Mouse (Mus musculus) testis, adult 2 months (tissue): ENCODE measurements around the gene Srp9. TPM values are rescaled to one million over a fixed set of nuclear protein-coding genes. Genes with fewer than 3 reads are reported as not detected.

Experiments used
- H3K27ac ChIP-seq: fragments of 200-500 bp; 2 replicates; pipeline ENCODE4 v1.5.1; 2012; ENCODE audit warnings: low read depth, low read length; ENCODE audit not compliant: control insufficient read depth, insufficient read depth
- H3K27me3 ChIP-seq: fragments of 200-500 bp; 2 replicates; pipeline ENCODE4 v1.6.1; 2012; ENCODE audit warnings: mild to moderate bottlenecking, low read length, moderate library complexity; ENCODE audit not compliant: control insufficient read depth, insufficient read depth
- H3K36me3 ChIP-seq: fragments of 200-500 bp; 2 replicates; pipeline ENCODE4 v1.6.1; 2012; ENCODE audit warnings: mild to moderate bottlenecking, low read length; ENCODE audit not compliant: control insufficient read depth, insufficient read depth
- H3K4me1 ChIP-seq: fragments of 200-500 bp; 2 replicates; pipeline ENCODE4 v1.6.1; 2012; ENCODE audit warnings: low read length; ENCODE audit not compliant: control insufficient read depth, insufficient read depth
- H3K4me3 ChIP-seq: fragments of 200-500 bp; 2 replicates; pipeline ENCODE4 v1.5.1; 2012; ENCODE audit warnings: low read depth, mild to moderate bottlenecking, low read length, moderate library complexity, mixed read lengths; ENCODE audit not compliant: control insufficient read depth
- CTCF ChIP-seq: fragments of 200-500 bp; IDR thresholded peaks from 2 replicates; pipeline ENCODE4 v1.5.1; 2012; ENCODE audit warnings: low read depth, mild to moderate bottlenecking, inconsistent platforms, low read length, moderate library complexity; ENCODE audit not compliant: control insufficient read depth, insufficient read depth, insufficient replicate concordance
- POLR2A ChIP-seq: fragments of 200-500 bp; IDR thresholded peaks from 2 replicates; pipeline ENCODE4 v1.6.1; 2012; ENCODE audit warnings: low read depth, mild to moderate bottlenecking, inconsistent platforms, low read length, moderate library complexity; ENCODE audit not compliant: control insufficient read depth
- polyA plus RNA-seq: library from polyadenylated mRNA; depleted of rRNA; stranded (reverse); fragments of >200 nt; gene quantifications from 2 replicates; pipeline ENCODE4 v1.2.3, GENCODE M21; 2012

Gene Srp9
- polyA plus RNA-seq, 1 experiment: 96.3 TPM

- H3K4me1 ChIP-seq: peaks cover 3% of the 10 kb centered on the region
- H3K27me3 ChIP-seq: no peaks in the 10 kb centered on the region
- H3K36me3 ChIP-seq: no peaks in the 10 kb centered on the region
- no peak overlapping the region for H3K4me3 ChIP-seq
- TF ChIP-seq CTCF (no peak), POLR2A (no peak)
- no peak overlapping the region for H3K27ac ChIP-seq
Observed at GRCm38 (mm10) chr1:182089600-182090297, 34.8 kb upstream of the Srp9 start.

GRCm38 (mm10) chr1:182090298-182090677, 34.2 kb upstream of the Srp9 start:
- Histone ChIP-seq H3K36me3 (no peaks in the 10 kb centered on the region), H3K4me3 (no peak overlapping the region), H3K27ac (no peak overlapping the region), H3K4me1 (peaks cover 7% of the 10 kb centered on the region), H3K27me3 (no peaks in the 10 kb centered on the region)
- TF ChIP-seq POLR2A: no peak
- no peak for TF ChIP-seq CTCF

- H3K27ac ChIP-seq: no peak overlapping the region
- H3K36me3 ChIP-seq: no peaks in the 10 kb centered on the region
- no peaks in the 10 kb centered on the region for H3K27me3 ChIP-seq
- H3K4me3 ChIP-seq: no peak overlapping the region
- TF ChIP-seq POLR2A: no peak
- no peak for TF ChIP-seq CTCF
- H3K4me1 ChIP-seq: peaks cover 10% of the 10 kb centered on the region
Observed at GRCm38 (mm10) chr1:182091261-182091660, 33.3 kb upstream of the Srp9 start.

GRCm38 (mm10) chr1:182091746-182092412, 32.7 kb upstream of the Srp9 start:
- no peak for TF ChIP-seq CTCF
- no peak for TF ChIP-seq POLR2A

GRCm38 (mm10) chr1:182092413-182092800, 32.1 kb upstream of the Srp9 start:
- H3K4me1 ChIP-seq: peaks cover 10% of the 10 kb centered on the region
- H3K27ac ChIP-seq: no peak overlapping the region
- no peak for TF ChIP-seq POLR2A
- no peak for TF ChIP-seq CTCF
- no peaks in the 10 kb centered on the region for H3K36me3 ChIP-seq
- H3K4me3 ChIP-seq: no peak overlapping the region
- no peaks in the 10 kb centered on the region for H3K27me3 ChIP-seq

More at GRCm38 (mm10) chr1:182091746-182092412, 32.7 kb upstream of the Srp9 start:
- H3K36me3 ChIP-seq: no peaks in the 10 kb centered on the region
- no peak overlapping the region for H3K27ac ChIP-seq
- peaks cover 10% of the 10 kb centered on the region for H3K4me1 ChIP-seq
- no peak overlapping the region for H3K4me3 ChIP-seq
- no peaks in the 10 kb centered on the region for H3K27me3 ChIP-seq

GRCm38 (mm10) chr1:182093407-182093806, 31.1 kb upstream of the Srp9 start:
- Histone ChIP-seq H3K4me1 (peaks cover 10% of the 10 kb centered on the region), H3K27me3 (no peaks in the 10 kb centered on the region), H3K4me3 (no peak overlapping the region), H3K36me3 (no peaks in the 10 kb centered on the region), H3K27ac (no peak overlapping the region)
- no peak for TF ChIP-seq POLR2A
- TF ChIP-seq CTCF: no peak

- no peak overlapping the region for H3K4me3 ChIP-seq
- peaks cover 10% of the 10 kb centered on the region for H3K4me1 ChIP-seq
- H3K36me3 ChIP-seq: no peaks in the 10 kb centered on the region
- no peak overlapping the region for H3K27ac ChIP-seq
- TF ChIP-seq CTCF: no peak
- no peaks in the 10 kb centered on the region for H3K27me3 ChIP-seq
Observed at GRCm38 (mm10) chr1:182094473-182095136, 29.9 kb upstream of the Srp9 start.
